Mouse (Mus musculus): ENCODE measurements at regions not wholly inside any gene's neighbourhood (a gene's known extent, or its start where the extent isn't known, plus 50 kb on each side); places are given as distances from the start of the nearest gene placed in this dataset.

DNA sequence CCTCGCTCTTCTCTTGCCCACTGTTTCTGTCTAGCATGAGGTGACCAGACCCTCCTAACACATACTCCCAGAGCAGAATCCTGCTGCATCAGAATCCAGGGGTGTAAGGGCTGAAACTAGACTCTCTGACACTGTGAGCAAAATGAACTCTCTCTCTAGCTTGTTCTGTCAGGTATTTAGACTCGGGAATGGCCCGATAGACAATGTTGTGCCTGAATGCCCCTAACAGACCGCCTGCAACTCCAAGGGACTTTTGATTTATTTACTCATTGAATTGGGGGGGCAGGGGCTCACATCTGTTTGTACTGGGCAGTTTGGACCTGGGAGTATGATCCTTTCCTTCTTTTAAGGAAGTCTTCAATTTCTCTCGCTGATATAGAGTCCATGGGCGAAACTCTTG lies 469.3 kb upstream of the Trpc7 start:
- no peaks in the 10 kb centered on the region for H3K36me3 ChIP-seq (ENCODE audit: control insufficient read depth, insufficient read depth)
- ATAC-seq (replicated peaks; ENCODE audit: extremely low read depth, insufficient read depth, low FRiP score), result no peak
- H3K4me3 ChIP-seq (ENCODE audit: low read length), result no peak overlapping the region
- H3K27ac ChIP-seq (ENCODE audit: low read length), result no peak overlapping the region
- 82% methylated on average over 6 of the region's 6 CpGs for WGBS
- H3K4me2 ChIP-seq (ENCODE audit: low read depth, low read length), result no peak overlapping the region
- H3K9ac ChIP-seq (ENCODE audit: low read length), result no peak overlapping the region
- H3K27me3 ChIP-seq (ENCODE audit: control insufficient read depth, insufficient read depth, low read length), result no peaks in the 10 kb centered on the region
- H3K4me1 ChIP-seq (ENCODE audit: control insufficient read depth, insufficient read depth, low read length), result no peaks in the 10 kb centered on the region
- H3K9me3 ChIP-seq (replicated peaks; ENCODE audit: control insufficient read depth, low read length), result no peaks in the 10 kb centered on the region

DNA sequence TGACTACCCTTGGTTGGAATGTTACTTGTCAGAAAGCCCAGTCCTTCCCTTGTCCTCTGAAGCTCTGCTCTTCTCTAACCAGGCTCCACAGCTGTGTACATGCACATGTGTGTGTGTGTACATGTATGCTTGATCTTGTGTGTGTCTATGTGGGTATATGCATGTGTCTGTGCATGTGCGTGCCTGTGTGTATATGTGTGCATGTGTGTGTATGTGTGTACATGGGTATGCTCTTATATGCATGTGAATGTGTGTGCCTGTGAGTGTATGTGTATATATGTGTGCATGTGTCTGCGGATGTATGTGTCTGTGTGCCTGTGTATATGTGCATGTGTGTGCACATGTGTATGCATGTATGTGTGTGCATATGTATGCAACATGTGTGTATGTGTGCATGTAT lies 468.6 kb upstream of the Trpc7 start:
- Histone ChIP-seq H3K9ac (ENCODE audit: low read length) (no peak overlapping the region), H3K27me3 (ENCODE audit: control insufficient read depth, insufficient read depth, low read length) (no peaks in the 10 kb centered on the region), H3K9me3 (replicated peaks; ENCODE audit: control insufficient read depth, low read length) (no peaks in the 10 kb centered on the region), H3K4me3 (ENCODE audit: low read length) (no peak overlapping the region), H3K36me3 (ENCODE audit: control insufficient read depth, insufficient read depth) (no peaks in the 10 kb centered on the region), H3K4me2 (ENCODE audit: low read depth, low read length) (no peak overlapping the region), H3K27ac (ENCODE audit: low read length) (no peak overlapping the region), H3K4me1 (ENCODE audit: control insufficient read depth, insufficient read depth, low read length) (no peaks in the 10 kb centered on the region)
- whole genome bisulfite sequencing, result 90% methylated on average over 2 of the region's 2 CpGs
- ATAC-seq (replicated peaks; ENCODE audit: extremely low read depth, insufficient read depth, low FRiP score), result no peak

- Histone ChIP-seq H3K9ac (ENCODE audit: low read length) (no peak overlapping the region), H3K9me3 (replicated peaks; ENCODE audit: control insufficient read depth, low read length) (no peaks in the 10 kb centered on the region), H3K4me3 (ENCODE audit: low read length) (no peak overlapping the region), H3K36me3 (ENCODE audit: control insufficient read depth, insufficient read depth) (no peaks in the 10 kb centered on the region), H3K4me2 (ENCODE audit: low read depth, low read length) (no peak overlapping the region), H3K27me3 (ENCODE audit: control insufficient read depth, insufficient read depth, low read length) (no peaks in the 10 kb centered on the region), H3K4me1 (ENCODE audit: control insufficient read depth, insufficient read depth, low read length) (no peaks in the 10 kb centered on the region), H3K27ac (ENCODE audit: low read length) (no peak overlapping the region)
- 27% methylated on average over 6 of the region's 6 CpGs for WGBS
- ATAC-seq (replicated peaks; ENCODE audit: extremely low read depth, insufficient read depth, low FRiP score), result no peak
These were observed 466.8 kb upstream of the Trpc7 start for GRCm38 (mm10) chr13:57362563-57362962.

DNA sequence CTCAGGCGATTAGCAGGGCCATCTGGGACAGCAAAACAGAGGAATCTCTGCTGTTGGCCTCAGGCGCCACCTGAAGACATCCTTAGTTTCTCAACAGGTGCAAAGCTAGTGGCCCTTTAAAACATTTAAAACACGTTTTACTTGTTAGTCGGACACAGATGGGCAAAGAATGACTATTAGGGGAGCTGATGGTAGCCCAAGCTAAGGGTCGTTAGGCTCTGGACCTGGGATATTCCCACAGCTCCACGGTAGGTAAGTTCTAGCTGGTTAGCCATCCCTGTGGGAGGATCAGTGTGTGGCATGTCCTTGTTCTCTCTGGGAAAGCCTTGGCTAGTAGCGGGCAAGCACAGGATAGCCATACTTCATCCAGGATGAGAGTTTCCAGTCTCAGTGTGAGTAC lies 465.5 kb upstream of the Trpc7 start:
- H3K4me2 ChIP-seq (ENCODE audit: low read depth, low read length), result no peak overlapping the region
- 72% methylated on average over 7 of the region's 7 CpGs for WGBS
- H3K27ac ChIP-seq (ENCODE audit: low read length), result no peak overlapping the region
- H3K27me3 ChIP-seq (ENCODE audit: control insufficient read depth, insufficient read depth, low read length), result no peaks in the 10 kb centered on the region
- no peak overlapping the region for H3K9ac ChIP-seq (ENCODE audit: low read length)
- H3K4me3 ChIP-seq (ENCODE audit: low read length), result no peak overlapping the region
- no peaks in the 10 kb centered on the region for H3K9me3 ChIP-seq (replicated peaks; ENCODE audit: control insufficient read depth, low read length)
- H3K36me3 ChIP-seq (ENCODE audit: control insufficient read depth, insufficient read depth), result no peaks in the 10 kb centered on the region
- no peaks in the 10 kb centered on the region for H3K4me1 ChIP-seq (ENCODE audit: control insufficient read depth, insufficient read depth, low read length)
- ATAC-seq (replicated peaks; ENCODE audit: extremely low read depth, insufficient read depth, low FRiP score), result no peak

DNA sequence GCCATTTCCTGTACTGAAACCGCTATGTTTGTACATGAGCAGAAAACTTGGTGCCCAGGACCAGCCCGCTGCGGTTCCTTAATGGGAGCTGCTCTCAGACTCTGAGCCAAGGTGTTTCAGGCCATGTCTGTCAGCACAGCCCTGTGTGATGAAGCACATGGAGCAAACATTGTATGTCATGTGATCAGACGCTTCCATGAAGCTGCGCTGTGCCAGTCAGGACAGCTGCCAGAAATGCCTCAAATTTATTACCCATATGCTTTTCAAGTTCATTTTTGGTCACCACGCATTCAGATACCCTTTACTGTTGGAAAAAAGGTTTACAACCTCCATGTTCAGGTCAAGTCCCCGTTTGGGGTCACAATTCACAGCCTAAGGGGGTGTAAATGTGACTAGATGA lies 458.8 kb upstream of the Trpc7 start:
- ATAC-seq (replicated peaks; ENCODE audit: extremely low read depth, insufficient read depth, low FRiP score), result no peak
- 72% methylated on average over 7 of the region's 7 CpGs for WGBS
- H3K9ac ChIP-seq (ENCODE audit: low read length), result no peak overlapping the region

GRCm38 (mm10) chr13:57353976-57354375 lies 458.2 kb upstream of the Trpc7 start:
- Histone ChIP-seq H3K9me3 (replicated peaks; ENCODE audit: control insufficient read depth, low read length) (no peaks in the 10 kb centered on the region), H3K9ac (ENCODE audit: low read length) (no peak overlapping the region), H3K27ac (ENCODE audit: low read length) (no peak overlapping the region), H3K4me1 (ENCODE audit: control insufficient read depth, insufficient read depth, low read length) (no peaks in the 10 kb centered on the region), H3K27me3 (ENCODE audit: control insufficient read depth, insufficient read depth, low read length) (no peaks in the 10 kb centered on the region), H3K36me3 (ENCODE audit: control insufficient read depth, insufficient read depth) (no peaks in the 10 kb centered on the region), H3K4me2 (ENCODE audit: low read depth, low read length) (no peak overlapping the region), H3K4me3 (ENCODE audit: low read length) (no peak overlapping the region)
- WGBS, result 37% methylated on average over 3 of the region's 3 CpGs
- ATAC-seq (replicated peaks; ENCODE audit: extremely low read depth, insufficient read depth, low FRiP score), result no peak

More for the DNA sequence above, 458.8 kb upstream of the Trpc7 start:
- Histone ChIP-seq H3K27me3 (ENCODE audit: control insufficient read depth, insufficient read depth, low read length) (no peaks in the 10 kb centered on the region), H3K27ac (ENCODE audit: low read length) (no peak overlapping the region), H3K4me3 (ENCODE audit: low read length) (no peak overlapping the region), H3K9me3 (replicated peaks; ENCODE audit: control insufficient read depth, low read length) (no peaks in the 10 kb centered on the region), H3K36me3 (ENCODE audit: control insufficient read depth, insufficient read depth) (no peaks in the 10 kb centered on the region), H3K4me2 (ENCODE audit: low read depth, low read length) (no peak overlapping the region), H3K4me1 (ENCODE audit: control insufficient read depth, insufficient read depth, low read length) (no peaks in the 10 kb centered on the region)

DNA sequence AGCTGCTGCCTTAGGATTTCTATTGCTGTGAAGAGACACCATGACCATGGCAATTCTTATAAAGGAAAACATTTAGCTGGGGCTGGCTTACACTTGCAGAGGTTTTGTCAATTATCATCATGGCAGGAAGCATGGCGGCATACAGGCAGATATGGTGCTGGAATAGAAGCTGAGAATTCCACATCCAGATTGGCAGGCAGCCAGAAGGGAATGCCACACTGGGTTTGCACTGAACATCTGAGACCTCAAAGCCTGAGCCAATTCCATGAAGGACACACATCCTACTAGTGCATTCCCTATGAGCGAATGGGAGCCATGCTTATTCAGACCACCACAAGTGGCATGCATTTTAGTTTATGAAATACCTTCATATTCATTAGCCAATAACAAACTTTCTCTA lies 455.0 kb upstream of the Trpc7 start:
- Histone ChIP-seq H3K4me1 (ENCODE audit: control insufficient read depth, insufficient read depth, low read length) (no peaks in the 10 kb centered on the region), H3K4me2 (ENCODE audit: low read depth, low read length) (no peak overlapping the region), H3K27me3 (ENCODE audit: control insufficient read depth, insufficient read depth, low read length) (no peaks in the 10 kb centered on the region), H3K4me3 (ENCODE audit: low read length) (no peak overlapping the region), H3K36me3 (ENCODE audit: control insufficient read depth, insufficient read depth) (no peaks in the 10 kb centered on the region), H3K27ac (ENCODE audit: low read length) (no peak overlapping the region), H3K9me3 (replicated peaks; ENCODE audit: control insufficient read depth, low read length) (no peaks in the 10 kb centered on the region), H3K9ac (ENCODE audit: low read length) (no peak overlapping the region)
- 64% methylated on average over 2 of the region's 2 CpGs for WGBS
- ATAC-seq (replicated peaks; ENCODE audit: extremely low read depth, insufficient read depth, low FRiP score), result no peak

DNA sequence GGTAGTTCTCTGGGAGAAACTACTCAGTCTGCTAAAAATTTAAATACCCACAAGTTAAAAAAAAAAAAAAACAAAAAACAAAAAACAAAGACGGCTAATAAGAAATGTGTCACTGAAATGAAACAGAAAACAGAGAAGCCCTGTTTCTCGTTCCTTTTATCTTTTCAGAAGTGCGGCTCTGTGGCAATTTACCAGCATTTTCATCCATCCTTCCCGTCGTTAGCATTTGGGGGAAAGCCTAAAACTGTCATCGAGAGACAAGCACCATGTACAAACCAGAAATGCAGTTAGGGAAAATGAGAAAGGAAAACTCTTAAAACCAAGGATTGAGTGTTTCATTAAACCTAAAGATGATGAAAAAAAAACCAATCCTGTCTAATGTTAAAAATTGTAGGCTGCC lies 442.9 kb upstream of the Trpc7 start:
- Histone ChIP-seq H3K9me3 (replicated peaks; ENCODE audit: control insufficient read depth, low read length) (no peaks in the 10 kb centered on the region), H3K9ac (ENCODE audit: low read length) (no peak overlapping the region), H3K27ac (ENCODE audit: low read length) (no peak overlapping the region), H3K4me3 (ENCODE audit: low read length) (no peak overlapping the region), H3K27me3 (ENCODE audit: control insufficient read depth, insufficient read depth, low read length) (no peaks in the 10 kb centered on the region), H3K4me1 (ENCODE audit: control insufficient read depth, insufficient read depth, low read length) (no peaks in the 10 kb centered on the region), H3K36me3 (ENCODE audit: control insufficient read depth, insufficient read depth) (no peaks in the 10 kb centered on the region), H3K4me2 (ENCODE audit: low read depth, low read length) (no peak overlapping the region)
- ATAC-seq (replicated peaks; ENCODE audit: extremely low read depth, insufficient read depth, low FRiP score), result no peak
- 56% methylated on average over 6 of the region's 6 CpGs for WGBS

GRCm38 (mm10) chr13:57336596-57336995 lies 440.8 kb upstream of the Trpc7 start:
- WGBS, result 88% methylated on average over 8 of the region's 8 CpGs
- Histone ChIP-seq H3K36me3 (ENCODE audit: control insufficient read depth, insufficient read depth) (no peaks in the 10 kb centered on the region), H3K27ac (ENCODE audit: low read length) (no peak overlapping the region), H3K27me3 (ENCODE audit: control insufficient read depth, insufficient read depth, low read length) (no peaks in the 10 kb centered on the region), H3K4me2 (ENCODE audit: low read depth, low read length) (no peak overlapping the region), H3K9me3 (replicated peaks; ENCODE audit: control insufficient read depth, low read length) (no peaks in the 10 kb centered on the region), H3K9ac (ENCODE audit: low read length) (no peak overlapping the region), H3K4me3 (ENCODE audit: low read length) (no peak overlapping the region), H3K4me1 (ENCODE audit: control insufficient read depth, insufficient read depth, low read length) (0 out of 2 replicates have a peak, but pooled peaks cover 3% of the 10 kb centered on the region)
- ATAC-seq (replicated peaks; ENCODE audit: extremely low read depth, insufficient read depth, low FRiP score), result no peak

DNA sequence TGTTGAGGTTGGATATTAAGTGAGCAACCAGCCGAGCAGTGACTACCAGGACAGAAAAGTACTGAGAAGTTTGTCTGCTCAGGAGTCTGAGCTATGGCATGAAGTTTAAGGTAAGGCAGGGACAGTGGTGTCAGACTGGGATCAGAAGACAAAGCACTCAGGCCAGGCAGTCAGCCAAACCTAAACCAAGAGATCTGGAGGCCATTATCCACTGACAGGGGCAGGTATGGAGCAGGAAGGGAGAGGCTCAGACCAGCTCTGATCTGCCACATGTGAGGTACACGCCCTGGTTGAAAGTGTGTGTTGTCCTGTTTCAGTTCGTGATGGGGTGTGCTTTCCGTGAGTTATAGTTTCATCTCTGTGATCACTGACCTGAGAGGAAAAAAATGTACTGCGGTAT lies 437.2 kb upstream of the Trpc7 start:
- no peaks in the 10 kb centered on the region for H3K36me3 ChIP-seq (ENCODE audit: control insufficient read depth, insufficient read depth)
- 0 out of 2 replicates have a peak, but pooled peaks cover 3% of the 10 kb centered on the region for H3K4me1 ChIP-seq (ENCODE audit: control insufficient read depth, insufficient read depth, low read length)
- no peaks in the 10 kb centered on the region for H3K27me3 ChIP-seq (ENCODE audit: control insufficient read depth, insufficient read depth, low read length)
- no peak overlapping the region for H3K27ac ChIP-seq (ENCODE audit: low read length)
- H3K9me3 ChIP-seq (replicated peaks; ENCODE audit: control insufficient read depth, low read length), result no peaks in the 10 kb centered on the region
- H3K9ac ChIP-seq (ENCODE audit: low read length), result no peak overlapping the region
- ATAC-seq (replicated peaks; ENCODE audit: extremely low read depth, insufficient read depth, low FRiP score), result no peak
- H3K4me2 ChIP-seq (ENCODE audit: low read depth, low read length), result no peak overlapping the region
- 75% methylated on average over 5 of the region's 5 CpGs for WGBS
- H3K4me3 ChIP-seq (ENCODE audit: low read length), result no peak overlapping the region
